In the genomic region with DNA sequence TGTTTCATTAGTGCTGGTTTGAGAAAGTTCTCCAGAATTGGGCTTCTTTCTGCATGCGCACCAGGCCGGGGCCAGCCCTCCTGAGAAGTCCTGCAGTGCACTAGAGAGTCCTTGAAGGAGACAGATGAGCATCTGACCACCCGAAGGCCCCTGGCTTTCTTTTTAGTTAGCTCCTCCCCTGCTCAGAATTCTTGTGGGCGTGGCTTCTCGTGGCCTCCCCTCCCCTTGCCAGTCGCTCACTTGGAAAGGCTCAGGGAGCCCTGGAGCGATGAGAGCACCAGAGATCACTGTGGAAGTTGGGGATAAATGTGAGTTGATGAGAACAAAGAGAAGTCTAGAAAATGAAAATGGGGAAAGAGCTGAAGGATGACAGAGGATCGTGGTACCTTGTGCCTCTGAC, we compare ENCODE assay signal across 21 mouse cellular contexts. TPM values are rescaled to one million over a fixed set of nuclear protein-coding genes. Genes with fewer than 3 reads are reported as not detected.
A peak's percentile ranks its signal among the peaks of the same experiment; 100 is the strongest.
DNase-seq lines count a peak whose midpoint lies in the region; ATAC-seq and TF ChIP-seq lines count a peak whose summit lies in the region.
"Had no signal": no experiment of that assay in that cellular context is flagged by ENCODE, and none has a peak within 500 bp of the region (broad histone marks: within the 10 kb centered on the region; RNA-seq: fewer than 3 reads in every experiment).

No protein-coding gene starts in this region.

- ATAC-seq in kidney, postnatal 0 days (replicated peaks; ENCODE audit: low FRiP score, low read depth) = no peak
- ATAC-seq in embryonic facial prominence, embryonic 11.5 days (replicated peaks; ENCODE audit: insufficient number of reproducible peaks, low FRiP score, low TSS enrichment, low read depth) = no peak
- ATAC-seq: inflammation-experienced regulatory T-cells, adult 6 months; liver, embryonic 12.5 days; midbrain, embryonic 13.5 days had no signal

- TF ChIP-seq CTCF in kidney, postnatal 0 days (IDR thresholded peaks at IDR 0.05; ENCODE audit: low read depth) = no peak

- no peaks in the 10 kb centered on the region for H3K27me3 ChIP-seq in kidney, postnatal 0 days (ENCODE audit: insufficient read depth, low read length)
- H3K27me3 ChIP-seq in embryonic facial prominence, embryonic 11.5 days (ENCODE audit: control insufficient read depth, insufficient read depth, low read length) = no peaks in the 10 kb centered on the region
- H3K27me3 ChIP-seq: embryonic facial prominence, embryonic 15.5 days; liver, embryonic 12.5 days; midbrain, embryonic 13.5 days had no signal

- H3K4me2 ChIP-seq in kidney, postnatal 0 days (ENCODE audit: low read length) = no peak overlapping the region
- no peak overlapping the region for H3K4me2 ChIP-seq in embryonic facial prominence, embryonic 11.5 days (ENCODE audit: low read depth, low read length)
- H3K4me2 ChIP-seq: embryonic facial prominence, embryonic 15.5 days; limb, embryonic 12.5 days; liver, embryonic 12.5 days; midbrain, embryonic 13.5 days had no signal

- no peak overlapping the region for H3K9ac ChIP-seq in kidney, postnatal 0 days (ENCODE audit: low read depth, low read length)
- H3K9ac ChIP-seq in embryonic facial prominence, embryonic 11.5 days (replicated peaks; ENCODE audit: low read length) = no peak overlapping the region
- H3K9ac ChIP-seq: embryonic facial prominence, embryonic 15.5 days; limb, embryonic 12.5 days; liver, embryonic 12.5 days; midbrain, embryonic 13.5 days had no signal

- H3K9me3 ChIP-seq in kidney, postnatal 0 days (replicated peaks; ENCODE audit: low read length) = no peaks in the 10 kb centered on the region
- no peaks in the 10 kb centered on the region for H3K9me3 ChIP-seq in embryonic facial prominence, embryonic 11.5 days (replicated peaks; ENCODE audit: control insufficient read depth, low read length)
- H3K9me3 ChIP-seq: embryonic facial prominence, embryonic 15.5 days had no signal

- DNase-seq in cerebellum, postnatal 10 days = peak; percentile 37 to 39
- DNase-seq in cerebellum, adult 11 months = no peak
- peak; percentile 17 for DNase-seq in kidney, postnatal 0 days (ENCODE audit: low spot score)
- DNase-seq in kidney, postnatal 25 days = no peak
- DNase-seq in R1 (ENCODE audit: low read depth, low spot score) = peak; percentile 47
- DNase-seq in embryonic facial prominence, embryonic 11.5 days (ENCODE audit: low spot score) = peak; percentile 35
- no peak for DNase-seq in spleen, adult 12 weeks (ENCODE audit: low spot score)
- no peak for DNase-seq in spleen, postnatal 10 days (ENCODE audit: low spot score in 2 of 2)
- DNase-seq: adrenal gland, postnatal 36 days; cerebellum, adult 18-20 months; kidney, postnatal 10 days; thymus, postnatal 25 days had no signal

- WGBS in kidney, postnatal 0 days = 33% methylated on average over 8 of the region's 8 CpGs
- WGBS in embryonic facial prominence, embryonic 11.5 days = 35% methylated on average over 8 of the region's 8 CpGs

- H3K4me1 ChIP-seq in kidney, postnatal 0 days (replicated peaks; ENCODE audit: insufficient read depth, low read length) = no peaks in the 10 kb centered on the region
- no peaks in the 10 kb centered on the region for H3K4me1 ChIP-seq in embryonic facial prominence, embryonic 11.5 days (ENCODE audit: control insufficient read depth, insufficient read depth, low read length)
- H3K4me1 ChIP-seq: embryonic facial prominence, embryonic 15.5 days; limb, embryonic 12.5 days; liver, embryonic 12.5 days had no signal

- H3K27ac ChIP-seq in kidney, postnatal 0 days = no peak overlapping the region
- no peak overlapping the region for H3K27ac ChIP-seq in embryonic facial prominence, embryonic 11.5 days (replicated peaks; ENCODE audit: low read depth, low read length)
- H3K27ac ChIP-seq: embryonic facial prominence, embryonic 15.5 days; limb, embryonic 12.5 days; liver, embryonic 12.5 days; midbrain, embryonic 13.5 days had no signal

- no peak overlapping the region for H3K4me3 ChIP-seq in kidney, postnatal 0 days (replicated peaks; ENCODE audit: low read depth, low read length)
- H3K4me3 ChIP-seq in embryonic facial prominence, embryonic 11.5 days (ENCODE audit: low read depth, low read length) = no peak overlapping the region
- H3K4me3 ChIP-seq: embryonic facial prominence, embryonic 15.5 days; limb, embryonic 12.5 days; liver, embryonic 12.5 days; midbrain, embryonic 13.5 days had no signal

- H3K36me3 ChIP-seq in kidney, postnatal 0 days (ENCODE audit: insufficient read depth, low read length) = no peaks in the 10 kb centered on the region
- H3K36me3 ChIP-seq in embryonic facial prominence, embryonic 11.5 days (replicated peaks; ENCODE audit: control insufficient read depth, insufficient read depth, low read depth, low read length) = no peaks in the 10 kb centered on the region
- H3K36me3 ChIP-seq: embryonic facial prominence, embryonic 15.5 days; G1E; limb, embryonic 12.5 days; liver, embryonic 12.5 days; midbrain, embryonic 13.5 days had no signal

RNA-seq across cellular contexts. Expression of gene Tunar, which starts 52.6 kb away (rescaled TPM):
- polyA plus RNA-seq in kidney, postnatal 0 days (2015; fragmentation: Nextera tagmentation; extraction: Ambion mirVana) = 0.11 and 0.12 TPM in 2 replicates
- polyA plus RNA-seq in embryonic facial prominence, embryonic 11.5 days (2014; fragmentation: Nextera tagmentation; extraction: Ambion mirVana) = 0.46 and 0.57 TPM in 2 replicates
- polyA plus RNA-seq: G1E; heart, embryonic 16.5 days; inflammation-experienced regulatory T-cells, adult 6 months; liver, embryonic 12.5 days had no signal

RNA-seq across cellular contexts. Expression of gene Tcl1, which starts 58.5 kb away (rescaled TPM):
- polyA plus RNA-seq in kidney, postnatal 0 days (2015; fragmentation: Nextera tagmentation; extraction: Ambion mirVana) = not detected in 2 replicates
- polyA plus RNA-seq in embryonic facial prominence, embryonic 11.5 days (2014; fragmentation: Nextera tagmentation; extraction: Ambion mirVana) = not detected in 2 replicates
- polyA plus RNA-seq: embryonic facial prominence, embryonic 15.5 days; G1E; heart, embryonic 16.5 days; inflammation-experienced regulatory T-cells, adult 6 months; limb, embryonic 12.5 days; liver, embryonic 12.5 days; lung, embryonic 16.5 days; midbrain, embryonic 13.5 days; small intestine, adult 2 months had no signal

Comparison
In these comparisons a context has a peak if more than half of its experiments do, and no peak if none do; other contexts are left out.
1. DNase-seq: peak in cerebellum, postnatal 10 days (2 of 2), kidney, postnatal 0 days (single experiment), R1 (single experiment) and embryonic facial prominence, embryonic 11.5 days (single experiment); none in cerebellum, adult 11 months (single experiment), kidney, postnatal 25 days (0 of 2), spleen, adult 12 weeks (single experiment) and spleen, postnatal 10 days (0 of 2).